Mouse (Mus musculus) cerebral cortex, adult 2 months (tissue): ENCODE results near the gene 6330403K07Rik.

Experiments
- WGBS: fragments of 180-500 bp; shearing (Covaris S2); methylation state at CpG from one replicate; pipeline ENCODE4 v1.1.7; 2018; 5-methylcytosine and 5-hydroxymethylcytosine counted together

6330403K07Rik gene

DNA sequence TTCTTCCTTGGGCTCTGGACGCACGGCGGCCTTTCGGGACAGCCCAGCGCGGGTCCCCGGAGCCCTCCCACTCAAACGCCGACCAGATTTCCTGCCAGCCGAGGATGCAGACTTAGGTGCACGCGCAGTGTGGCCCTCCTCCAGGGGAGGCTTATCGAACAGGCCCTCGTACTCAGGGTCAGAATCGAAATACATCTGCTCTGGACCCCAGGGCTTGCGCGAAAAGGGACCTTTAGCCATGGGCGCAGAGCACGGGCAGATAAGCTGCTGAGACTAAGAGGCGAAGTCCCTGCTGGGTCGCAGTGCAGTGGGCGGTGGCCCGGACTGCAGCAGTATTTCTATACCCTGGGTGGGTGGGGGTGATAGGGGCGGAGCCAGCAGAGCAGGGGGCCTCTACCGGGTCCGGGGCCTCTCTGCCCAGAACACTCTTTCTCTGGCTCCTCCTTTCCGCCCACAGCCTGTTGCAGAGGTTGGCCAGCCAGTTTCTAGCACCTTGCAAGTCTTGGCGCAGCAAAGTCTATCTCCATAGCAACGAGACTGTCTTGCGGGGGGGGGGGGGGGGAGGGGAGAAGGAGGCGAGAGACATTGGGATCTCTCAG lies at the start of gene 6330403K07Rik:
6330403K07Rik (minus strand) TSS at position 351 of the 599 bp plus-strand sequence.
- WGBS = under 1% methylated on average over 31 of the region's 31 CpGs

DNA sequence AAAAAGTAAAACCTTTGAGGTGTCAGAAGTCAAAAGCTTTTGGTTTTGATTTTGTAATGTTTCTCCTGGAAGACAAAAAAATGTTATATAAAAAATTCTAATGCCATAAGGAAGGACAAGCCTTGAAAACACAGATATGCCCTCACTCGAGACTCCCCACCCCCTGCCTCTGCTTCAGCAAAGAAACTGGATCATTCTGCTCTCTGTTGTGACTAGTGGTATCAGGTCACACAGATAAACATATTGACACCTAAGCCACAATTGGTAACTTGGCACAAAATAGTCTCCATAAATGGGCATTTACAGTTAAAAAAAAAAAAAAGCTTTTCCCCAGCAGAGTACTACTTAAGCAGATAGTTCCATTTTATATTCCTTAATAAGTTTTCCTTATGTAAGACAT lies 43.0 kb upstream of the 6330403K07Rik start:
- 83% methylated on average over 1 of the region's 1 CpGs for WGBS

DNA sequence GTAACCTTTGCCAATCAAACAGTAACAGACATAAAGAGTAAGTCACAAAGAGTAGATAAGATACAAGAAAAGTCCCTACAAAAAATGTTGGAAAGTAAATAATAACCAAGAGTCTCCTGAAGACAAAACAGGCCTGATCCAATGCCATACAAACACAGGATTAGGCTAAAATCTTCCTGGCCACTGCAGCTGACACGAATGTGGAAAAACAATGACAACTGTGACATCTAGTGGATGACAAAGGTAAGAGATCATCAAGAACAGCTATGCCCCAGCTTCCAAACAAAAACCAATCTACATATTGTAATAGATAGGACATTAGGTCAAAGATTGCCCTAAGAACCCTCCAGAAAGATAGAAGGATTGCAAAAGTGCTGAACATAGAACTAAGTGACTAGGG lies 19.2 kb upstream of the 6330403K07Rik start:
- WGBS = 8% methylated on average over 1 of the region's 1 CpGs

DNA sequence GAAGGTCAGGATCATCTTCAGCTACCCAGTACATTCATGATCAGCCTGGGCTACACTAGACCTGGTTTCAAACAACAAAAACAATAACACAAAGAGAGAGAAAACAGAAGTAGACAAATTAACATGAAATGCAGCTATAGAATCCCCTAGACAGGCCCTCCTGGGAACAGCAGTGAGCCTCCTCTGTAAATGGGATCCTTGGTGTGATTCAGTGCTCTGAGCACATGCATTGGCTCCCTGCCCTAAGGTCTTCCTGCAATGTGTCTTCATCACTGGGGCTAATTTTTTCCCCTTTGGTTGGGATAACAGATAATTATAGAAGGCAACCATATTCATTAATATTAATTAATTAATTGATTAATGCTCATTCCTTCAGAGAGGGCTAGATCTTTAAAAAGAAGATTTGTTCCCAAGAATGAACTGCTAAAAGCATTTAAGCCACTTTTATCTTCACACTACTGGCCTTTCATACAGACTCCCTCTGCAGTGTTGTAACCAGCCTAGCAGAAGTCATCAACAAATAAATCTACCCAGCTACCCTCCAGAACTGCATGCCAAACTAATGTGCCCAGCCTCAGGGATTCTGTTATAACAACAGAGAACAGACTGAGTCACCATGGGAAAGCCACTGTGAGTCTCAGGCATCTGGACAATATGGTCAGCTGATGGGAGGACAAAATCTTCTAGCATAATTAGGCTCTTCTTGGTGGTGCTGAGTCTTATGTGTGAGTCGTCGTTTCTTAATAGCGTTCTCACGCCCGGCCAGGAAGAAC lies 6.4 kb upstream of the 6330403K07Rik start:
- 93% methylated on average over 5 of the region's 5 CpGs for WGBS

GRCm38 (mm10) chr11:71032491-71033162 lies 686 bp downstream of the 6330403K07Rik start:
- WGBS = 10% methylated on average over 26 of the region's 26 CpGs

DNA sequence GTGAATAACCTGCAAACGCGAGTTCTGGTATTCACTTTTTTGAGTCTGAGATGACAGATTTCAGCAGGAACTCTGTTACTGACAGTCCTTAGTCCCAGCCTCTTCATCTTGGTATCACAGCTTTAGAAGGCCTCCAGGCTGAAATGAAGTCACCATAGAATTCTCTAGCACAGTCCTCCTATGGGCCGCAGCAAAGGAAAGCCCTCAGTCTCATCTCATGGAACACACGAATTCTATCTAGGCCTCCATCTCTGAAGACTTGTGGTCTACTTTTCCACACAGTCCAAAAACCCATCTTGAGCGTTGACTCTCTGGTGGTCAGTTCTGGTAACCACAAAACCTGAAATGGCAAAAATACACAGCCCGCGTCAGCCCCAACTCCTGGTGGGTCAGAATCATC lies 1.2 kb downstream of the 6330403K07Rik start:
- WGBS = 55% methylated on average over 7 of the region's 7 CpGs

DNA sequence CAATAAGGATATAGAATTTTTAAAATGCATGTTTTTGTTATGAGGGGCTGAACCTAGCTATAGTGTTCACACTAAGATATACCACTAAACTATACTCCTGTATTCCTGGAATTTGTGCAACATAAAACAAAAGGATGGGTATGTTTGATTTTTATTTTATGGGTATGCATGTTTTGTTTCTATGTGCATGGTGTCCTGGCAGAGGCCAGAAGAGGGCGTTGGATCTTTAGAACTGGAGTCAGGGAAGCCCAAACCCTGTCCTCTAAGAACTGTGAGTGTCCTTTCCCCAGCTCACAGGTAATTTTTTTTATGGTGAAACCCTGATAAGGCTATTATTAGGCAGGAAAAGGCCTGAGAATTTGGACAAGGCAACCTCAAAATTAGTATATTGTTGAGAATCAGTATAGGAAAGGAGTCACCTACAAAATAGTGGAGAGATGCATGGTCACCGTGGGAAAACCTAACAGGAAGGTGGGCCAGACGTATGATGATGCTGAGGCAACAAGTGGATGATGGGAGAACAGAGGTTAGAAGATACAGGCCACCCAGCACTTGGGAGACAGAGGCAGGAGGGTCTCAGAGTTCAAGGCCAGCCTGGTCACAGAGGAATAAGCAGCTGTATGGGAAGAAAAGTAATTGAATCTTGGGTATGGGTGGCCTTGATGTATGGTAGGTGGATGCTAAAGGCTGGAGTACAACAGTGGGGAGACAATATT lies 3.8 kb downstream of the 6330403K07Rik start:
- WGBS = 78% methylated on average over 3 of the region's 3 CpGs

GRCm38 (mm10) chr11:71028280-71028679 lies 5.0 kb downstream of the 6330403K07Rik start:
- WGBS = 61% methylated on average over 3 of the region's 3 CpGs

- under 1% methylated on average over 71 of the region's 71 CpGs for whole genome bisulfite sequencing
These were observed 13.9 kb downstream of the 6330403K07Rik start, which contains the start of the genes Mis12 and Derl2 for GRCm38 (mm10) chr11:71019201-71020068. TSS of gene Mis12 (plus strand) at chr11:71019611. TSS of gene Derl2 (minus strand) at chr11:71019841.

- 3% methylated on average over 28 of the region's 28 CpGs for WGBS
These were observed 14.7 kb downstream of the 6330403K07Rik start for GRCm38 (mm10) chr11:71018416-71019200.

DNA sequence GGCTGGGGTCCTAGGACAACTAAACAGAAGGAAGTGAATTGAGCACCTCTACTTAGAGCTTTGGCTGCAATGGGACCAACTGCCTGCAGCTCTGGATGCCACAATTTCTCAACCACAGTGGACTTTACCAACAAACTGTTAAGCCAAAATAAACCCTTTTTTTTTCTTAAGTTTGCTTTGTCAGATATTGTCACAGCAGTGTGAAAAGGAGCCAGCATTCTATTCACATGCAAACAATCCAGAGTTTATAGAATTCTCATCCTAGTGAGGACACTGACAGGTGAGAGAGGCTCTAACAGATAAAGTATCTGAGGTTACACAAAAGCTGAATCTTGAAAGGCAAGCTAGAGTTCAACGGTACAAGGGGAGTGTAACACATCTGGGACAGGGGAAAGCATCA lies 16.3 kb downstream of the 6330403K07Rik start:
- 84% methylated on average over 1 of the region's 1 CpGs for WGBS

GRCm38 (mm10) chr11:71012743-71013142 lies 20.6 kb downstream of the 6330403K07Rik start:
- 95% methylated on average over 7 of the region's 7 CpGs for WGBS

- WGBS = 79% methylated on average over 3 of the region's 3 CpGs
These were observed 25.0 kb downstream of the 6330403K07Rik start for GRCm38 (mm10) chr11:71008321-71008720.

DNA sequence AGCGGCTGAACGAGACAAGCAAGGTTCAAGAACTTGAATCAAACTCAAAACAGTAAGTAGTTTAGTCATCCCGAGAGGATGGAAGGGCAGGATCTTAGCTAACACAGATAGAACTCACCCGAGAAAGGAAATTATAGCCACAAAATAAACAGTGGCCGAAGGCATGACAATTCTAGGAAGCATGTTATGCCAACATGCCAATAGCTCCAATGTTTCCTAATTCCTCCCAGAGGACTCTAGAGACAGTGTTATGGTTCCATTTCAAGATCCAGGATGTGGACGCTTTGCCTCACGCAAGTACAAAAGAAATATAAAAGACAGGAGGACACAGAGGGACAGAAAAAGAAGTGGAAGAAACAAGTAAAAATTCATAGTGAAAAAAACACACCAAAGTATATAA lies 25.5 kb downstream of the 6330403K07Rik start:
- WGBS = 81% methylated on average over 7 of the region's 7 CpGs

DNA sequence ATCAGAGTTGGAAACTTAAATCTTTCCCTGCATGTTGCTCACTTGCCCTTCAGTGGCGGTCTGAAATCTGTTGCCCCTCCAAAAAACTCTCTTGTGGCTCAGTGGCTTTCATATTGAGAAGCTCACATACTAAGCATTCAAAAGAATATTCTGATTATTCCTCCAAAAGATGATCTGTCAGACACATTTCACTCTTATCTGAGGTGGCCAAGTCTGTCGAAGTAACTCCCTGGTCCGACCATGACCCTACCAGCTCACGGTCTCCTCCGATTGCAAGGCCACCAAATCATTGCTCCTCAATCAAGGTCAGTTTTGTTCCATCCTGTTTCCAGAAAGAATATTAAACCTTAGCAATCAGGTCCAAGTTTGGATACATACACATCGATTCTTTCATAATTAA lies 26.3 kb downstream of the 6330403K07Rik start:
- WGBS = 94% methylated on average over 6 of the region's 6 CpGs

DNA sequence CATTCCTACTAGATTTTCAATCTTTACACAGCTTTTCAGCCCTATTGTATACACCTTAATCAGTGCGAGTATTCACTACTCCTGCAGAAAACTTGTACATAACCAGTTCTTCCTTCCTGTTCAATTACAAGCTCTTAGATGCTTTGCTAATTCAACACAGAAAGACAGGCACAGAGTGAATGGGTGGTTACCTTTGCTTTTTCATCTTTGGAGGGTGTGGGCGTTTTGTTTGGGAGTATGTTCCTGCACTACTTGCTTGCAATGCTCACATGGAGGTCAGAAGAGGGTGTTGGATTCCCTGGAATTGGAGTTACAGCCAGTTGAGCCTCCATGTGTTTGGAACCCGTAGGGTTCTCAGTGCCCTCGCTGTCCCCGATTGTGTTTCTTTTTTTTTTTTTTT lies 28.3 kb downstream of the 6330403K07Rik start:
- 43% methylated on average over 5 of the region's 5 CpGs for WGBS

GRCm38 (mm10) chr11:71004316-71004773 lies 29.0 kb downstream of the 6330403K07Rik start, which contains the start of gene Dhx33:
TSS of gene Dhx33 (minus strand) at chr11:71004437.
- under 1% methylated on average over 35 of the region's 35 CpGs for WGBS

DNA sequence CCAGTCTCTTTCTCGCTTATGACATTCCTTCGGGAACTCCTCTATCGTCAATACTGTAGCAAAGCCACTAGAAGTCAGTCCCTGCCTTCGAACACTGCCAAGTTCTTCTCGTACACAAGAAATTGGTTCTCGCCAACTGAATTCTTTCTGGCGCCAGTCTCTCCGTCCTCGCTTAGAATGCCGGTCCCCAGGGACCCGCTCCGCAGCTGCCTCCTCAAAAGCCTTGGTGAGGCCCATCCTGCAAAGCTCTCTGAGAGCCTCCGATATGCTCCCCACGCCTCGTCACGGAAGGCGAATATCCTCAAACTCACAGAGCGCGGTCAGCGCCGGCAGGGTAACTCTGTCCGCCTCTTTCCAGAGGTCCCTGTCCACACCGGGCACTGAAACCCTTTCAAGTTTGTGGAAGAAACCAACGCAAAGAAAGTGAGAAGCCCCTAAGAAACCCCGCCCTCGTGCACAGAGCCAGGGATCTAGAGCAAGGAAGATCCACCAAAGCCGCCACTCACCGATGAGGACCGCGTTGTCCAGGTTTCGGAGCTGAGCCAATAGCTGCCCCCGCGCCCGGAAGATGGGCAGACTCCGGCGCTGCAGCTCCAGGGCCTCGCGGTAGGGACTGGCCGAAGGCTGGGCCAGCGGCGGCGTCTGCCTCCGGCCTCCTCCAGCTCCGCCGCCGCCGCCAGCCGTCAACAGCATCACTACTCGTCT lies 29.6 kb downstream of the 6330403K07Rik start:
- under 1% methylated on average over 49 of the region's 49 CpGs for WGBS

DNA sequence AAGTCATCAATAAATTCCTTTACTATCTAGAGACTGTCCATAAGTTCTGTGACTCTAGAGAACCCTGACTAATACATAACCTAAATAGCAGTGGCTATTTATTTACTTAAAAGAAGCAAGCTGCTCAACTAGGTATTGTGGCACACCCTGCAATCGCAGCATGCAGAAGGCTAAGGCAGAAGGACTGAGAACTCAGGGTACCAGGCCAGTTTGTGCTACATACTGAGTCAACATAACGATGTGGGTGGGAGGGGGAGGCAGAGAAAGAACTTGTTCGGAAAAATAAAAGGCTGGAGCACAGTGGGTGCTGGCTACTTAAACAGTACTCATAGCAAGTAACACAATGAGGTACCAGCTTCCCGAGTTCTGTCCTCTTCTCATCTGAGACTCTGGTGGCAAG lies 32.1 kb downstream of the 6330403K07Rik start:
- 40% methylated on average over 4 of the region's 4 CpGs for WGBS
